Mouse (Mus musculus) testis, adult 2 months (tissue): ENCODE results near the gene Cep295nl. TPM values are rescaled to one million over a fixed set of nuclear protein-coding genes. Genes with fewer than 3 reads are reported as not detected.
A peak's percentile ranks its signal among the peaks of the same experiment; 100 is the strongest.

Experiments
- H3K27ac ChIP-seq: fragments of 200-500 bp; 2 replicates; pipeline ENCODE4 v1.5.1; 2012; ENCODE audit warnings: low read depth, low read length; ENCODE audit not compliant: control insufficient read depth, insufficient read depth
- H3K27me3 ChIP-seq: fragments of 200-500 bp; 2 replicates; pipeline ENCODE4 v1.6.1; 2012; ENCODE audit warnings: mild to moderate bottlenecking, low read length, moderate library complexity; ENCODE audit not compliant: control insufficient read depth, insufficient read depth
- H3K36me3 ChIP-seq: fragments of 200-500 bp; 2 replicates; pipeline ENCODE4 v1.6.1; 2012; ENCODE audit warnings: mild to moderate bottlenecking, low read length; ENCODE audit not compliant: control insufficient read depth, insufficient read depth
- H3K4me1 ChIP-seq: fragments of 200-500 bp; 2 replicates; pipeline ENCODE4 v1.6.1; 2012; ENCODE audit warnings: low read length; ENCODE audit not compliant: control insufficient read depth, insufficient read depth
- H3K4me3 ChIP-seq: fragments of 200-500 bp; 2 replicates; pipeline ENCODE4 v1.5.1; 2012; ENCODE audit warnings: low read depth, mild to moderate bottlenecking, low read length, moderate library complexity, mixed read lengths; ENCODE audit not compliant: control insufficient read depth
- CTCF ChIP-seq: fragments of 200-500 bp; IDR thresholded peaks from 2 replicates; pipeline ENCODE4 v1.5.1; 2012; ENCODE audit warnings: low read depth, mild to moderate bottlenecking, inconsistent platforms, low read length, moderate library complexity; ENCODE audit not compliant: control insufficient read depth, insufficient read depth, insufficient replicate concordance
- POLR2A ChIP-seq: fragments of 200-500 bp; IDR thresholded peaks from 2 replicates; pipeline ENCODE4 v1.6.1; 2012; ENCODE audit warnings: low read depth, mild to moderate bottlenecking, inconsistent platforms, low read length, moderate library complexity; ENCODE audit not compliant: control insufficient read depth
- polyA plus RNA-seq: library from polyadenylated mRNA; depleted of rRNA; stranded (reverse); fragments of >200 nt; gene quantifications from 2 replicates; pipeline ENCODE4 v1.2.3, GENCODE M21; 2012

The Cep295nl gene
- polyA plus RNA-seq, 1 experiment: 274 TPM

- TF ChIP-seq CTCF (no peak), POLR2A (no peak)
- H3K27ac ChIP-seq: peak within 1 kb of the TSS; percentile 76
- peaks cover 10% of the 10 kb centered on the region for H3K4me1 ChIP-seq
Measured at GRCm38 (mm10) chr11:118355640-118356039, 13.3 kb upstream of the Cep295nl start, which contains the start of gene Timp2. Gene Timp2, minus strand, starts transcription at chr11:118355740.

GRCm38 (mm10) chr11:118355205-118355604 is 12.9 kb upstream of the Cep295nl start:
- H3K36me3 ChIP-seq: no peaks in the 10 kb centered on the region
- peak overlapping the region; percentile 69 for H3K4me3 ChIP-seq
- no peaks in the 10 kb centered on the region for H3K27me3 ChIP-seq
- peak overlapping the region; percentile 76 for H3K27ac ChIP-seq
- TF ChIP-seq POLR2A: peak; percentile 73
- no peak; the same call in 1 of the 2 replicates for TF ChIP-seq CTCF
- H3K4me1 ChIP-seq: peaks cover 8% of the 10 kb centered on the region

More at GRCm38 (mm10) chr11:118355640-118356039, 13.3 kb upstream of the Cep295nl start, which contains the start of gene Timp2:
- Histone ChIP-seq H3K4me3 (peak within 1 kb of the TSS; percentile 69), H3K36me3 (no peaks in the 10 kb centered on the region), H3K27me3 (no peaks in the 10 kb centered on the region)

DNA sequence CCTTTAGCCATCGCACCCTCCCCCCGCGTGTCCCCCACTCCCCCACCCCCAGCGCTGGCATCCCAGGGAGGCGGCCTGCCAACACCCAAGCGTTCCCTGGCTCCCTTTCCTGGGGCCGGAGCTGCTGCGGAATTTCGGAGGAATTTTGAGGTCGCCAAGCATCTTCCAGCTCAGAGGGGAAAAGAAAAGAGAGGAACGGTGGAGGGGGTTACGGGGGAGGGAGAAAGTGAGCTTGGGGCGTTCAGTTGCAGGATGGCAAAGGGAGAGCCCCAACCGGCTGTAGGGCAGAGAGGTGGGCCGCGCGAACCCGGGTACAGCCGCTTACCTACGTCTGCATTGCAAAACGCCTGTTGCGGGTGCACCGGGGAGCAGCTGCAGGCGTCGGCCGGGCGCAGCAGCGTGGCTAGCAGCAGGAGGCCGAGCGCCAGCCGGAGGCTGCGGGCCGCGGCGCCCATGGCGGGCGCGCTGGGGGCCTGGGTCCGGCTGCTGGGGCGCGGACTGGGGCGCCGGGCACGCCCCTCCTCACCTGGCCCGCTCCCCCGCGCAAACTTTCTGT is 12.4 kb upstream of the Cep295nl start:
- Histone ChIP-seq H3K27ac (peak overlapping the region; percentile 76), H3K36me3 (no peaks in the 10 kb centered on the region), H3K4me1 (peaks cover 8% of the 10 kb centered on the region), H3K4me3 (peak overlapping the region; percentile 69), H3K27me3 (no peaks in the 10 kb centered on the region)
- TF ChIP-seq POLR2A (no peak), CTCF (no peak)

GRCm38 (mm10) chr11:118349494-118349893 is 7.2 kb upstream of the Cep295nl start:
- Histone ChIP-seq H3K27ac (no peak overlapping the region), H3K27me3 (no peaks in the 10 kb centered on the region), H3K36me3 (no peaks in the 10 kb centered on the region), H3K4me3 (no peak overlapping the region), H3K4me1 (peaks cover 12% of the 10 kb centered on the region)
- no peak for TF ChIP-seq CTCF
- no peak for TF ChIP-seq POLR2A

DNA sequence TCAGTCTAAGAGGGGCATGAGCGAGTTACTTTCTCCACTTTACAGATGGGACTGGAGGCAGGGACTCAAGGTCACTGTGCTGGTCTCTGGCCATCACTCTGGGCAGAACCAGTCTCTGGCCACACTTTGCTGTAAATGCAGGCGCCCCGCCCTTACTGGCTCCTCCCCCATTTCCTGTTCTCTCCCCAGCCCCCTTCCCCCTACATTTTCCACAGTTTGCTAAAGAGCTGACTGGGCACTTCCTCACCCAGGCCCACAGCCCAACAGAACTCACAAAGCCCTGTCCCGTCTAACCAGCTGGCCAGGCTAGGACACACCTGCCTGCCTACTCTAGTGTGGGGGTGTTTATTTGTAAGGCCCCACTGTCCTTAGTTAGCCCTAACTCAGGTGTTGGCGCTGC is 6.6 kb upstream of the Cep295nl start:
- TF ChIP-seq POLR2A: no peak
- TF ChIP-seq CTCF: no peak
- H3K36me3 ChIP-seq: no peaks in the 10 kb centered on the region
- no peaks in the 10 kb centered on the region for H3K27me3 ChIP-seq
- peak overlapping the region; percentile 49 for H3K27ac ChIP-seq
- no peak overlapping the region for H3K4me3 ChIP-seq
- H3K4me1 ChIP-seq: peaks cover 12% of the 10 kb centered on the region

DNA sequence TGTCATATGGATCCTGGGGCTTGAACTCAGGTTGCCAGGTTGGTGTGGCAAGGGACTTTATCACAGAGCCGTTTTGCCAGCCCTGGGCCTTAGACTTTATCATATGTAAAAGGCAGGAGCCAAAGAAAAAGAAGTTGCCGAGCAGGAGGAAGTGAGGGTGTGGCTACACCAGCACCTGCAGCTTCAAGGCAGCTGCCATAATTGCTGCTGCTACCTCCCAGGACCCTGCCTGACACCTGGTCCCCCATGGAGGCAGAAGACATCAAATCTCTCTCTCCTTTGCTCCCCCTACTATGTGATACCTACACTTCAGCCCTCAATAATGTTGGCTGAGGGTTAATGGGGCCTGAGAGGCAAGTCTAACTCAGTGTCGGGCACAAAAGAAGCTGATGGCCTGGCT is 6.1 kb upstream of the Cep295nl start:
- H3K36me3 ChIP-seq: no peaks in the 10 kb centered on the region
- H3K27me3 ChIP-seq: no peaks in the 10 kb centered on the region
- peaks cover 12% of the 10 kb centered on the region for H3K4me1 ChIP-seq
- H3K27ac ChIP-seq: peak overlapping the region; percentile 44
- no peak overlapping the region for H3K4me3 ChIP-seq
- TF ChIP-seq POLR2A: no peak
- TF ChIP-seq CTCF: no peak

- Histone ChIP-seq H3K27ac (peak overlapping the region; percentile 23; the same call in 1 of the 2 replicates), H3K27me3 (no peaks in the 10 kb centered on the region), H3K36me3 (no peaks in the 10 kb centered on the region), H3K4me1 (peaks cover 12% of the 10 kb centered on the region), H3K4me3 (no peak overlapping the region)
- no peak for TF ChIP-seq CTCF
- TF ChIP-seq POLR2A: no peak
Measured at GRCm38 (mm10) chr11:118347911-118348310, 5.6 kb upstream of the Cep295nl start.

DNA sequence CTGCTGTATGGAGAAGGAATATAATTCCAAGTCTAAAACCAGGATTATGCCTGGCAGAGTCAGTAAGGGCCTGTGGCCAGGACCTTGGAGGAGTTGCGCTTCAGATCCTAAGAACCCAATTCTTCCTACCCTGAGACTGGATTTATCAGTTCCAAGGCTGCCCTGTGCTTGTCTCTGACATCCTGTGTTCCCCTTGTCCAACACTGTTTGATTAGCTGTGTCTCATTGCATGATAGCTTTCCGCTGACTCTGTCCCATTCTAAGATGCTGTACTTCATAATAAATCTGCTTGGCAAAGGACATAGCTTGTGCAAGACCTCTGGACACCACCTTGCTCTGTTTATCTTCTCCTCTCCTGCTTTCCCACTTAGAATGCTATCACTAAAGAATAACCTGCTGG is 5.1 kb upstream of the Cep295nl start:
- Histone ChIP-seq H3K4me1 (peaks cover 12% of the 10 kb centered on the region), H3K27ac (no peak overlapping the region)

More for the DNA sequence above, 5.1 kb upstream of the Cep295nl start:
- Histone ChIP-seq H3K27me3 (no peaks in the 10 kb centered on the region), H3K36me3 (no peaks in the 10 kb centered on the region), H3K4me3 (no peak overlapping the region)
- TF ChIP-seq POLR2A (no peak), CTCF (no peak)
